Mouse (Mus musculus): ENCODE results near the gene Olfr613.
"Not testable (repeated sequence)": the region's sequence is repeated elsewhere in the genome, so short reads cannot be mapped to it uniquely, and the experiment has no call there.

Gene Olfr613

GRCm38 (mm10) chr7:103547774-103548173 is at the start of gene Olfr613:
Gene Olfr613, plus strand, starts transcription at chr7:103548074.
- no peak for DNase-seq

DNA sequence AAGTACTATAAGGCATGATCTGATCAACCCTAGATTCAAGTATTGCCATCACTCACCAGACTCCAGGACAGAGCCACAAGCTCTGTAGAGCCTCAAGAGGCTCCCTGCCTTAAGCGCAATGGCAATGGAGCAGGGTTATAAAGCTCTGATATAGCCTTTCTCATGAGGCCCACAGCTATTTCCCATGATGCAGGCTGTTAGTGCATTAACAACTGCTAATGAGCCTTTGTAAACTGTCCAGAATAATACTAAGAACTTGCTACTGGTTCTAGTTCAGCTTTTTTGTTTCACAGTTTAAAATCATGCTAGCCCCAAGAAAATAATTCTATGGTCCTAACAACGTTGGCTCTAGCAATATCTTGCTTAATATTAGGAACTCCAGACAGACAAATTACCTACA is 35.9 kb upstream of the Olfr613 start, which contains the start of gene Olfr610:
Gene Olfr610, minus strand, starts transcription at position 101 of the 400 bp plus-strand sequence.
- DNase-seq: no peak

- not testable (repeated sequence) for DNase-seq
Measured at GRCm38 (mm10) chr7:103520746-103521145, 27.1 kb upstream of the Olfr613 start, which contains the start of gene Olfr611. Gene Olfr611, minus strand, starts transcription at chr7:103520846.

DNA sequence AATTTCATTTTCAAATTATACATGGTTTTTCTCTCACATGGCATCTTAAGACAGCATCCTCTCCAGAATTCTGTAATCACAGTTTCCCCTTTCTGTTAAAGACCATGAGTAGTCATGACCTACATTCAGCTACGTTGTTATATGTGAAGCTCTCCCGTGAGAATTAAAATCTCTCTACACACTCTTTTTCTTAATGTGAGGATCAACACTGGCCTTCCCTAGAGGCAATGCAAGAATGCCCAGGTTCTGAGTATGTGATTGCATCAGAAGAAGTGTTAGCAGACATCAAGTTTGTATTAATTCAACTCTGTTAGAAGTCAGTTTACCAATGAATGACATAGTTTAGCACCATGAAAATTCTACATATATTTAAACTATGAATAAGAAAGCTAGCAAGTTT is 5.3 kb upstream of the Olfr613 start, which contains the start of gene Olfr612:
Gene Olfr612, minus strand, starts transcription at position 101 of the 400 bp plus-strand sequence.
- not testable (repeated sequence) for DNase-seq

DNA sequence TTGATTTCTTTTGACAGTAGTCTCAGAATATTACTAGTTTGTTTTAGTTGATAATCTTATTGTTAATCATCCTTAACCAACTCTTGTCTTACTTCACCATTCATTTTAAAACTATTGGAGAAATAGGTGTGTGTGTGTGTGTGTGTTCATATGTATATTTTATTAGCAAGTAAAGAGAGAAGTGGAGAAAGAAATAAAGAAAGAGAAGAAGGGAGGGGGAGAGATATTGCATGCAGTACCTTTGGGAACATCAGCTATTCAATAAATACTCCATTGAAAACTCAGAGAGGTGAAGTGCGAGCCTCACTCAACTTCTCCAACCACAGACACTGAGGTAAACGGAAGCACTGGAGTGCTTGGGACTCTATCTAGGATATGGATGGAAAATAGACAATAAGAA is 7.9 kb downstream of the Olfr613 start, which contains the start of gene Olfr615:
Gene Olfr615, plus strand, starts transcription at position 301 of the 400 bp plus-strand sequence.
- no peak for DNase-seq

DNA sequence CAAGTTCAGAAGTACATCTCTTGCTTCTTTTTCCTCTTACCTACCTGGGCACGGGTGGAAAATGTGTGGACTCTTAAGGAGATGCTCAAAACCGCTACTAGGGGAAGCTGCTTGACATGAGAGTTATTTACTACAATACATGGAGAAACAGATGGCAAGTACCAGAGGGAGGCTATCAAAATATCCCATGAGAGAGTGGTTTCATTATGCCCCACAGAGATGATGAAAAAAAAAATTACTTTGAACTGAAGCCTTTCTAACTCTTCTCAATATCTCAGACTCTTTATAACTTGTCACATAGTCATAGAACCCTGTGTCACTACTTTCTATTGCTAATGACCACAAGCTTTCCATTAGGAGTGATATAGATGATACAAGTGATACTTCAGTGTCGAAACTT is 21.2 kb downstream of the Olfr613 start, which contains the start of gene Olfr616:
Gene Olfr616, minus strand, starts transcription at position 101 of the 400 bp plus-strand sequence.
- no peak for DNase-seq

DNA sequence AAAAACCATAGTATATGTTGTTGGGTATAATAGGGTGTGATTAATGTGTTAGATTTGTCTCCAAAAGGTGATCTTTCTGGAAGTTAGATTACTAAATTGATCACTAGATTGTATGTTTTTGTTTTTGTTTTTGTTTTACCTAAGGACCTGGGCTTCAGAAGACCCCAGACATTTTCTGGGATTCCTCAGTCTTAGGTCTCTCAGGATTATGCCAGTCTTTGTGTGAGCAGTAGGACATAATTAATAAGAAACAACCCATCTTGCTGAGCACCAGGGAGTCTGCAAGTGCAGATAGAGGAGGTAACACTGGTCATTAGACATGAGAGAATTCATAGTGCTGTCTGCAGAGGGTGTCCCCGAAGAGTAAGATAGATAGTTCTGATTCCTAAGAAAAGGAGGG is 24.9 kb downstream of the Olfr613 start, which contains the start of gene Olfr617:
Gene Olfr617, plus strand, starts transcription at position 301 of the 400 bp plus-strand sequence.
- DNase-seq: no peak

GRCm38 (mm10) chr7:103589803-103590202 is 41.9 kb downstream of the Olfr613 start, which contains the start of gene Olfr618:
Gene Olfr618, plus strand, starts transcription at chr7:103590103.
- DNase-seq: no peak

DNA sequence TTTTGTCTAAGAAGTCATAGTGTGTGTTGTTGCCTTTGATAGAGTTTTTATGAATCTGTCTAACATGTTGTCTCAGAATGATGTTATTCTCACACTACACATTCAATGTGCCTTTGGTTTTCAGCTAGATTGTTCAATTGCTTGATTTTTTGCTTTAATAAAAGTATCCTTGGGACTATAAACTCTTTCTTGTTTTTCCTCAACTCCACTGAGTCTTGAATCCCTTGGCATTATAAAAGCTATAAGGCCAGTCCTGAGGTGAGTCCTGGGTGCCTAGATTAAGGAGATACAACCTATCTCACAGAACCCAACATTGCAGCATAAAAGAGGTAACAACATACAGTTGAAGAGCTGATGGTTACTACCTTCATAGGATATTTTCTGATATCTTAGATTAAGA is 52.4 kb downstream of the Olfr613 start, which contains the start of gene Olfr619:
Gene Olfr619, plus strand, starts transcription at position 301 of the 400 bp plus-strand sequence.
- no peak for DNase-seq
